24 mouse cellular contexts compared by ENCODE assay signal in the genomic region with DNA sequence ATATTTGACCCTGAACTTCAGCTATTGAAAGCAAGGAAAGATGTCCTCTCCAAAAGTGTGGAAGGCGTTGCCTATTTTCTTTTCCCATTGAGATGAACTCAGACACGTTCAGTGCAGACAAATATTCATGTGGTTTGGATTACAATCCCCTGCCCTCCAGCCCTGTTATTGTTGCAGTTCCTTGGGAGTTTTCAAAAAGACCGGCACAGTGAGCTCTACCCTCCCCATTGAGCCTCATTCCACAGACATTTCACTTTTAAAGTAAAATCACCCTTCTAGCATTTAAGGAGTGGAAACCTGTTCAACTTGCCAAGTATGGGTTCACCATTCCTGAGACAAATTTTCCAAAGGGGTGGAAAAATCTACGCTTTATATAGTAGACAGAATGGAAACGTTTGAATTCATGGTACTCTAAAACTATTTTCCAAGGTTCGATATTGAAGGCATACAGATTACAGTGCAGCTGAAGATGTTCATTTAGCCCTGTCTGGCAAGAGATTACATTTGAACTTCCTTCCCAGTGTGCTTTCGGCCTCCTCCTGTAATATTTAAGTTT.
DNase-seq lines count a peak whose midpoint lies in the region; ATAC-seq and TF ChIP-seq lines count a peak whose summit lies in the region.
"Had no signal": no experiment of that assay in that cellular context is flagged by ENCODE, and none has a peak within 500 bp of the region (broad histone marks: within the 10 kb centered on the region; RNA-seq: fewer than 3 reads in every experiment).

No protein-coding gene starts in this region.

- TF ChIP-seq CTCF in heart, adult 2 months (IDR thresholded peaks at IDR 0.05) = no peak
- no peak for TF ChIP-seq CTCF in embryonic fibroblast, embryonic 13.5 days (IDR thresholded peaks at IDR 0.05; ENCODE audit: borderline replicate concordance, insufficient read depth, low read length)

- H3K27me3 ChIP-seq in heart, adult 2 months (ENCODE audit: control insufficient read depth, insufficient read depth, low read length) = no peaks in the 10 kb centered on the region
- no peaks in the 10 kb centered on the region for H3K27me3 ChIP-seq in embryonic facial prominence, embryonic 14.5 days (replicated peaks; ENCODE audit: control insufficient read depth, insufficient read depth, low read length)
- H3K27me3 ChIP-seq: embryonic facial prominence, embryonic 12.5 days; forebrain, embryonic 12.5 days; forebrain, embryonic 15.5 days; hindbrain, embryonic 12.5 days; hindbrain, embryonic 15.5 days had no signal

- peak; percentile 19 for DNase-seq in heart, adult 11 months
- no peak for DNase-seq in heart, adult 2 months
- peak; percentile 64 for DNase-seq in embryonic facial prominence, embryonic 14.5 days (ENCODE audit: low spot score)
- DNase-seq in layer of hippocampus, postnatal 14 days (ENCODE audit: low spot score in 2 of 2) = no peak
- DNase-seq in frontal cortex, postnatal 36 days (ENCODE audit: low spot score in 2 of 2) = no peak
- DNase-seq: adrenal gland, adult 8-10 months; adrenal gland, postnatal 25 days; cerebellum, adult 11-12 months; cerebellum, adult 8-10 months; cerebellum, postnatal 10 days; cerebellum, postnatal 36 days; embryo, embryonic 11 days; gastrocnemius, postnatal 25 days; kidney, adult 11 months had no signal

- peaks cover 4% of the 10 kb centered on the region; the same call in 1 of the 2 replicates for H3K36me3 ChIP-seq in heart, adult 2 months (ENCODE audit: control insufficient read depth, insufficient read depth, low read length)
- H3K36me3 ChIP-seq in embryonic facial prominence, embryonic 14.5 days (ENCODE audit: control insufficient read depth, insufficient read depth, low read length) = no peaks in the 10 kb centered on the region
- H3K36me3 ChIP-seq: embryonic facial prominence, embryonic 12.5 days; forebrain, embryonic 12.5 days; forebrain, embryonic 15.5 days; hindbrain, embryonic 12.5 days; hindbrain, embryonic 15.5 days had no signal

- H3K4me3 ChIP-seq in heart, adult 2 months = no peak overlapping the region
- no peak overlapping the region for H3K4me3 ChIP-seq in embryonic facial prominence, embryonic 14.5 days (ENCODE audit: low read depth, low read length)
- H3K4me3 ChIP-seq in embryonic fibroblast, embryonic 13.5 days (ENCODE audit: insufficient read depth, low read length) = no peak overlapping the region
- H3K4me3 ChIP-seq: embryonic facial prominence, embryonic 12.5 days; erythroblast, embryonic 14.5 days; forebrain, embryonic 12.5 days; forebrain, embryonic 15.5 days; hindbrain, embryonic 12.5 days; hindbrain, embryonic 15.5 days had no signal

- intact Hi-C loops in heart, adult 2 months (cut with DNase I) = no loop called here

- no peak for TF ChIP-seq EP300 in heart, adult 2 months (IDR thresholded peaks at IDR 0.05; ENCODE audit: insufficient read depth, low read depth, low read length)

- 67% methylated on average over 7 of the region's 7 CpGs for WGBS in heart, adult 2 months
- WGBS in embryonic facial prominence, embryonic 14.5 days = 39% methylated on average over 7 of the region's 7 CpGs

- TF ChIP-seq POLR2A in heart, adult 2 months (IDR thresholded peaks at IDR 0.05; ENCODE audit: insufficient read depth, low read depth, low read length) = no peak
- TF ChIP-seq POLR2A in embryonic fibroblast, embryonic 13.5 days (IDR thresholded peaks at IDR 0.05; ENCODE audit: low read depth, low read length) = no peak

- no peak overlapping the region for H3K4me2 ChIP-seq in embryonic facial prominence, embryonic 14.5 days (ENCODE audit: low read depth, low read length)
- H3K4me2 ChIP-seq: embryonic facial prominence, embryonic 12.5 days; forebrain, embryonic 12.5 days; forebrain, embryonic 15.5 days; heart, embryonic 11.5 days; hindbrain, embryonic 12.5 days; hindbrain, embryonic 15.5 days had no signal

- no peaks in the 10 kb centered on the region for H3K9me3 ChIP-seq in embryonic facial prominence, embryonic 14.5 days (ENCODE audit: control insufficient read depth, low read length)
- H3K9me3 ChIP-seq: embryonic facial prominence, embryonic 12.5 days; forebrain, embryonic 12.5 days; forebrain, embryonic 15.5 days; hindbrain, embryonic 12.5 days; hindbrain, embryonic 15.5 days had no signal

- H3K79me2 ChIP-seq in heart, adult 2 months (replicated peaks; ENCODE audit: control insufficient read depth, insufficient read depth, low read length) = peaks cover 4% of the 10 kb centered on the region

- no peak overlapping the region for H3K27ac ChIP-seq in heart, adult 2 months
- peak overlapping the region; percentile 58 for H3K27ac ChIP-seq in embryonic facial prominence, embryonic 14.5 days (replicated peaks; ENCODE audit: low read depth, low read length)
- H3K27ac ChIP-seq in embryonic fibroblast, embryonic 13.5 days (ENCODE audit: insufficient read depth, low read length) = peak overlapping the region; percentile 2
- H3K27ac ChIP-seq: embryonic facial prominence, embryonic 12.5 days; forebrain, embryonic 12.5 days; forebrain, embryonic 15.5 days; hindbrain, embryonic 12.5 days; hindbrain, embryonic 15.5 days had no signal

- peaks cover 6% of the 10 kb centered on the region for H3K4me1 ChIP-seq in heart, adult 2 months (ENCODE audit: control insufficient read depth, insufficient read depth, low read length)
- peaks cover 17% of the 10 kb centered on the region for H3K4me1 ChIP-seq in embryonic facial prominence, embryonic 14.5 days (ENCODE audit: control insufficient read depth, insufficient read depth, low read length)
- peaks cover 21% of the 10 kb centered on the region for H3K4me1 ChIP-seq in embryonic fibroblast, embryonic 13.5 days (ENCODE audit: control insufficient read depth, insufficient read depth, low read length)
- H3K4me1 ChIP-seq: forebrain, embryonic 15.5 days; hindbrain, embryonic 15.5 days had no signal

- H3K9ac ChIP-seq in heart, adult 2 months (ENCODE audit: low read depth, low read length) = no peak overlapping the region
- no peak overlapping the region for H3K9ac ChIP-seq in embryonic facial prominence, embryonic 14.5 days (ENCODE audit: low read depth, low read length)
- H3K9ac ChIP-seq: embryonic facial prominence, embryonic 12.5 days; forebrain, embryonic 12.5 days; forebrain, embryonic 15.5 days; hindbrain, embryonic 12.5 days; hindbrain, embryonic 15.5 days had no signal

- ATAC-seq in embryonic facial prominence, embryonic 14.5 days (ENCODE audit: low read depth) = no peak
- ATAC-seq: activated CD4-positive, CD25-positive, alpha-beta regulatory T cell, adult 4 months; CD4-positive, CD25-positive, alpha-beta regulatory T cell, adult 4 months; forebrain, embryonic 15.5 days had no signal

Comparison
In these comparisons a context has a peak if more than half of its experiments do, and no peak if none do; other contexts are left out.
1. DNase-seq: peak in heart, adult 11 months (single experiment) and embryonic facial prominence, embryonic 14.5 days (single experiment); none in heart, adult 2 months (0 of 2), layer of hippocampus, postnatal 14 days (0 of 2) and frontal cortex, postnatal 36 days (0 of 2).